Mouse (Mus musculus): ENCODE measurements at regions not wholly inside any gene's neighbourhood (a gene's known extent, or its start where the extent isn't known, plus 50 kb on each side); places are given as distances from the start of the nearest gene placed in this dataset.
A peak's percentile ranks its signal among the peaks of the same experiment; 100 is the strongest.

DNA sequence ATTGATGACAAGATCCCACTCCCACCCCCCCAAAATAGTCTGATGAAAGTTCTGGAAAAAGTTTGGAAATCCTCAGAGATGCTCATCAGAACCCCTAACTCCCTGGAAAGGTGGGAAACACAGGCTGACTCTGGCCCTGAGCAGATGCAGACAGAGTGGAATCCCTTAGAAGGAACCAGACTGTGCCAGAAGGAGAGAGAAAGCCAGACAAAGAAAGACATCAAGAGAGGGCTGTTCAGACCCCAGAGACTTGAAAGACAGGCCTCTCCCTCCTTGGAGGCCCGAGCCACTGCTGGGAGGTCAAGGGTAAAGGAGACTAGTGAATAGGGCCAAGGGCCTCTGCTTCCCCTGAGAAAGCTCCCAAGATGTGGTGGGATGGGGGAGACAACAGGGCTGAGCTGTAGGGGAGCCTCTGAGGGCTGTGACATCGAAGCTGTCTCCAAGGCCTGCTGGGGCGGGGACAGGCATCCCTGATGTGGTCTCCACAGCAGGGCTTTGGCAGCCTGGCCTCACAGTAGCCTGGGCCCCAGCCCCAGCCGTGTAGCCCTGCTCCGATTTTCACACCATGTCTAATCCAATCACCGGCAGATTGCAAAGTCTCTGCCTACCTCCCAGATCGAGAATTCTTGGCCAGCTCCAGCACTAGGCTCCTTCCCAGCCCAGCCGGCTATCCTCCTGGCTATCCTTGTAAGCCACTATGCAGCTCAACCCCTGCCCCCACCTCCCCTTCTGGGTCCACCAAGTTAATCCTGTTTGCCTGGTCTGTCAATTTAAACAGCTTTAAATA is 83.5 kb upstream of the Parp11 start:
- H3K36me3 ChIP-seq (replicated peaks): no peaks in the 10 kb centered on the region
- H3K27me3 ChIP-seq: 0 out of 2 replicates have a peak, but pooled peaks cover 10% of the 10 kb centered on the region
- H3K4me3 ChIP-seq (replicated peaks): no peak overlapping the region
- no peaks in the 10 kb centered on the region for H3K9me3 ChIP-seq
- H3K27ac ChIP-seq: peak overlapping the region; percentile 79
- H3K9ac ChIP-seq: 0 out of 2 replicates have a peak overlapping the region, but pooled peaks have one; percentile 21
- WGBS: 7% methylated on average over 8 of the region's 8 CpGs
- peak; percentile 77 for ATAC-seq (ENCODE audit: low FRiP score)
- H3K4me2 ChIP-seq: no peak overlapping the region
- H3K4me1 ChIP-seq: peaks cover 50% of the 10 kb centered on the region

DNA sequence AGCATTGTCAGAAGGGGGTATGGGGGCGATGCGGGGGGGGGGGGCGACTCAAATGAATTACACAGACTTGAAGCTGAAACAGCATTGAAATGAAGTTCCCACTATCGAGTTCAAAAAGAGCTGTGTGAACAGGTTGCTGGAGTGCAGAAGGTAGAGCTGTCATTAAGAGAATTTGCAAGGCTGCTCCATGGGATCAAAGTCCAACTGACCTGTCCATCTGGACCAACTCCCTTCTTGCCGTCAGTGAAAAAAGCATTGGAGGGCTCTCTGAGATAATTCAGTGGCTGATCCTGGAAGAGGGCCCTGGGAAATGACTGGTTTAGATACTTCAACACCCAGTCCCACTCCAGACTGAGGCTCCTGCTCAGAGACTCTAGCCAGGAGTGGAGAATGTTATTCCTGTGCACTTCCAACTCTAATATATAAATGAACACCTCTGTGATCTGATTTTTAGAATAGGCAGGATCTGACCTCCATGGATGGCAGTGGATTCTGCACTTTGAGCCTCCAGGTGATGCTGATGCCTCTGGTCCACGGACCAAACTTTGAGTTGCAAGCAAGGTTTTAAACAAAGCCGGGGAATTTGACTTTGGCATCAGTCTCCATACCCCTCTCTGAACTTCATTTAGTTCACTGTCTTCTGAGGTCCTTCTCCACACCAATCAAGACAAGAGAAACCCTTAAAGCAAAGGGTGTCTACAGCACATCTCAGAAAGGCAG is 82.6 kb upstream of the Parp11 start:
- peaks cover 46% of the 10 kb centered on the region for H3K4me1 ChIP-seq
- no peaks in the 10 kb centered on the region for H3K36me3 ChIP-seq (replicated peaks)
- WGBS: 25% methylated on average over 7 of the region's 7 CpGs
- no peak; the same call in 1 of the 2 replicates for ATAC-seq (ENCODE audit: low FRiP score)
- no peak overlapping the region for H3K4me2 ChIP-seq
- no peak overlapping the region for H3K4me3 ChIP-seq (replicated peaks)
- H3K9me3 ChIP-seq: no peaks in the 10 kb centered on the region
- 0 out of 2 replicates have a peak overlapping the region, but pooled peaks have one; percentile 21 for H3K9ac ChIP-seq
- 0 out of 2 replicates have a peak, but pooled peaks cover 10% of the 10 kb centered on the region for H3K27me3 ChIP-seq
- peak overlapping the region; percentile 79; the same call in 1 of the 2 replicates for H3K27ac ChIP-seq

DNA sequence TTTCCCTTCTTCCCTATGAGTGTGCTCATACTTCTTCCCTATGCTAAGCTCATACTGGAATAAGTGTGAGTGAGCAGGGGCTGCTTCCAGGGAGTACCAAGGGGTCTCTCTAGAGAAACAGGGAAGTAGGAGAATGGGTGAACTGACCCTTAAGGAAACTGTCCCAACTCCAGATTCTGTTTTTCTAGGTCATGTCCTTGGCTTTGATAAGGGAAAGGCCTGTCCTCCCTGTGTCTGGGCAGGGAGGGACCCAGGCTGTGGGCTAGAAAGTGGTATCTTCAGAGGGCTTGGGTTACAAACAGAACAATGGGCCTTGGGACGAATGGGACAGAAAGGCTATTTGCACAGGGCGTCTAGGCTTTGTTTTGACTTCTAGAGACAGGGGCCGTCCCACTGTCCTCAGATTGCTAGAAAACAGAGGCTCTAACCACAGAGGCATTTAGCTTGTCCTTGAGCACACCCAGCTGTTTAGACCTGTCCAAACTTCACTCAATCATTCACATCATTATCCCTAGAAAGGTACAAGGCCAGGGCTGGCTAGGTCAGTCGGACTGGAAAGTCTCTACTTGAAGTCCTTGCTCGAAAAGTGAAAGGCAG is 82.0 kb upstream of the Parp11 start:
- H3K4me3 ChIP-seq (replicated peaks): no peak overlapping the region
- H3K4me1 ChIP-seq: peaks cover 42% of the 10 kb centered on the region
- no peak overlapping the region for H3K4me2 ChIP-seq
- no peak overlapping the region for H3K27ac ChIP-seq
- no peaks in the 10 kb centered on the region for H3K36me3 ChIP-seq (replicated peaks)
- ATAC-seq (ENCODE audit: low FRiP score): no peak
- H3K9me3 ChIP-seq: no peaks in the 10 kb centered on the region
- H3K9ac ChIP-seq: no peak overlapping the region
- 0 out of 2 replicates have a peak, but pooled peaks cover 10% of the 10 kb centered on the region for H3K27me3 ChIP-seq
- 38% methylated on average over 5 of the region's 5 CpGs for WGBS

DNA sequence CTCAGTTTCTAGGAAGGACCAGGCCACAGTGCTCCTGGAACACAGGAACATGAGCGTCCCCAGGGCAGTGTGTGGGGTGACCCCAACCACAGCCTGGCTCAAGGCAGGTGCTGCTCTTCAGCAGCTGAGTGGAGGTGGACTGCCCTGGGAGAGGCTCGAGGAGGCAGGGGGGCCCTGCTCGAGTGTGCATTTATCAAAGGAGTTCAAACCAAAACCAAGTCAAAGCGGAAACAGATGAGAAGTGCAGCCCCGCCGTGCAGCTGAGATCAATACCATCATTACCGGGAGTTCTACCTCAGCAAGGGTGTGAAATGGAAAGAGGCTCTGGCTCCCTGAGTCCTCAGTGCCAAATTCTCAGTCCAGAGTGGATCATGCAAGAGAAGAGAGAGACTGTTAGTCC is 81.4 kb upstream of the Parp11 start:
- 57% methylated on average over 7 of the region's 7 CpGs for WGBS
- Histone ChIP-seq H3K4me1 (peaks cover 40% of the 10 kb centered on the region), H3K36me3 (replicated peaks) (no peaks in the 10 kb centered on the region), H3K4me3 (replicated peaks) (no peak overlapping the region), H3K9me3 (no peaks in the 10 kb centered on the region), H3K27ac (no peak overlapping the region), H3K27me3 (0 out of 2 replicates have a peak, but pooled peaks cover 10% of the 10 kb centered on the region), H3K4me2 (no peak overlapping the region), H3K9ac (no peak overlapping the region)
- no peak for ATAC-seq (ENCODE audit: low FRiP score)

DNA sequence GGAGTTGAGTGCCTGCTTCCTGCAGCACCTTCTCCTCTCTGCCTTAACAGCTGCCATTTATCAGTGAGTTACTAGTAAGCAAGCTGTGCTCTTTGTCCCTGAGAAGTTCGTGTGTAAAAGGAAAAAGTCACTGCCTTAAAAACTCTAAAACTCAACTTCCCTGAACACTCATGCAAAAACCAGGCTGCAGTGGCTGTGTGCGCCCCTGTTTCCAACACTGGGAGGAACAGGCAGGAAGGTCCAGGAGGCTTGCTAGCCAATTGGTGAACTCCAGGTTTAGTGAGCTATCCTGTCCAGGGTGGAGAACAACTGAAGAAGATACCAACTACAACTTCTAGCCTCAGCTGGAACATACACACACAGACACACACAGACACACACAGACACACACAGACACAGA is 81.0 kb upstream of the Parp11 start:
- Histone ChIP-seq H3K4me3 (replicated peaks) (no peak overlapping the region), H3K4me1 (peaks cover 40% of the 10 kb centered on the region), H3K9ac (no peak overlapping the region), H3K27me3 (0 out of 2 replicates have a peak, but pooled peaks cover 10% of the 10 kb centered on the region), H3K36me3 (replicated peaks) (no peaks in the 10 kb centered on the region), H3K9me3 (no peaks in the 10 kb centered on the region), H3K27ac (no peak overlapping the region), H3K4me2 (no peak overlapping the region)
- 72% methylated on average over 2 of the region's 2 CpGs for WGBS
- ATAC-seq (ENCODE audit: low FRiP score): no peak

DNA sequence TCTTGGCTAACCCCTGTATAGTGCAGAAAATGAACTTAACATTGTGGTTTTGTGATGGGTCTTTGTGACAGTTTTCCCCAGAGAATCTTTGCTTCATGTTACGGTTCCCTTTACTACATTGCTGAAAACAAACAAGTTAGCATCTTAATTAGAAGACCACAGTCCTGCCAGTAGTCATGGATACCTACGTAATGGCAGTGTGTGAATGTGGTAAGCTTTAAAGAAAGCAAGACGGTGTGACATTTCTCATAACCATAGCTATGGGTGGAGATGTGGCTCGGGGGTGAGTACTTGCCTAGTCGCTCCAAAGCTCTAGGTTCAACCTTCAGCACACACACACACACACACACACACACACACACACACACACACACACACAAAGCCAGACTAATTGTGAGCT is 73.6 kb upstream of the Parp11 start:
- Histone ChIP-seq H3K4me3 (replicated peaks) (no peak overlapping the region), H3K27me3 (no peaks in the 10 kb centered on the region), H3K4me2 (no peak overlapping the region), H3K36me3 (replicated peaks) (no peaks in the 10 kb centered on the region), H3K9me3 (no peaks in the 10 kb centered on the region), H3K27ac (no peak overlapping the region), H3K9ac (no peak overlapping the region), H3K4me1 (peaks cover 23% of the 10 kb centered on the region)
- ATAC-seq (ENCODE audit: low FRiP score): no peak
- 63% methylated on average over 5 of the region's 5 CpGs for WGBS

DNA sequence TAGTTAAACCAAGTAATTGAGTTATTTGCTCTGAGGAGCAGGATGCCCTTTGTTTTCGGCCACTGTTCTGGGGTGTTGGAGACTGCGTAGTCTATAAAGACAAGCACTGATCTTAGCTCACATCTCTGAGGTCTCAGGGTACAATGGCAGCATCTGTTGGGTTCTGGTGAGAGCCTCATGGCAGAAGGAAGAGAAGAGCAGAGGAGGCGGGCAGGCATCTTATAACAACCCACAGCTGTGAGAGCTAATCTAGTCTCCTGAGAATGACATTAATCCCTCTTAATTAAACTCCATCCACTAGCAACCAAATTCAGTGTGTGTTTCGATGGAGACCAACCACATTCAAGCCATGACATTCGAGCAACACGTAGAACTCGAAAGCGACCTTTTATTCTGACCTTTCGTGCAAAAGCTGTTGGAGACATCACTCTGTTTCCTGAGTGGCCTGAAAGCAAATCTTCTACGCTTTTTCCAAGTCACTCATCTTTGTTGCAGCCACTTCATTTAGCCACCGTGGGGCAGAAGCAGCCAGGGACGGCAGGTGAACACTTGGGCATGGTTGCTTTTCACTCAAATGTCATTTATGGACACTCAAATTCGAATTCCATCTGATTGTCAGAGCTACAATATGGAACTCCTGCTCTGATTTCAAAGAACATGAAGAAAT is 72.7 kb upstream of the Parp11 start:
- Histone ChIP-seq H3K27ac (peak overlapping the region; percentile 16; the same call in 1 of the 2 replicates), H3K4me3 (replicated peaks) (no peak overlapping the region), H3K9ac (no peak overlapping the region), H3K4me1 (peaks cover 26% of the 10 kb centered on the region), H3K36me3 (replicated peaks) (no peaks in the 10 kb centered on the region), H3K27me3 (no peaks in the 10 kb centered on the region), H3K4me2 (no peak overlapping the region), H3K9me3 (no peaks in the 10 kb centered on the region)
- ATAC-seq (ENCODE audit: low FRiP score): peak; percentile 53; the same call in 1 of the 2 replicates
- WGBS: 52% methylated on average over 13 of the region's 13 CpGs

DNA sequence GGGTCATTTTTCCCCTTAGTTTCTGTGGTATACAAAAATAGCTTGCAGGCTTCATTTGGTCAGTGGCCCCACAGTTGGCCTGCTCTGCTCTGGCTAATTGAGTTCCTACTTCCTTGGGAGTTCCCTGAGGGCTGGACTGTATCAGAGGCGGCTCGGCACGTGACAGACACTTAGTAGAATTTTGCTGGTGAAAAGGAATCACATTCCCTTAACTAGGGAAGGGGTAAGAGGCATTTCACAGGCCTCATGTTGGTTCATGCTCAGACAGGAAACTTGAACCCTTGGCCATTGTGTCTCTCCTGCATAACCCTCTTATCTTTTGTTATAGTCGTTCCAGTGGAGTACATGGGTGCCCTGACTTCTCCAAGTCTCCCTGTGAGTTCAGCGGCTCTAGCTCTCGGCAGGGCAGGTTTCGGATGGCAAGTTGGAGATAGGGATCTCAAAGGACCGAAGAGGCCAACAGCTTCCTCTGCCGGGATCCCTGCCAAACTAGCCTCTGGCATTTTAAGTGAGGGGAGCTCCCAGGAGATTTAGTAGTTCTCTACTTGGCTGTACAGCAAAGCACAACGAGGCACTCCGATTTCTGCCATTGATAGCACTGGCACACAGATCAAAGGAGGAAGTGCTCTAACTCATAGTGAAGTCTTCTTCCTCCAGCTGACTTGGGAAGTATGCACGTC is 72.0 kb upstream of the Parp11 start:
- no peak for ATAC-seq (ENCODE audit: low FRiP score)
- H3K36me3 ChIP-seq (replicated peaks): no peaks in the 10 kb centered on the region
- H3K4me1 ChIP-seq: peaks cover 26% of the 10 kb centered on the region
- H3K9ac ChIP-seq: no peak overlapping the region
- no peak overlapping the region for H3K4me2 ChIP-seq
- no peak overlapping the region for H3K4me3 ChIP-seq (replicated peaks)
- no peaks in the 10 kb centered on the region for H3K9me3 ChIP-seq
- H3K27me3 ChIP-seq: no peaks in the 10 kb centered on the region
- 77% methylated on average over 12 of the region's 12 CpGs for WGBS
- 0 out of 2 replicates have a peak overlapping the region, but pooled peaks have one; percentile 1 for H3K27ac ChIP-seq

DNA sequence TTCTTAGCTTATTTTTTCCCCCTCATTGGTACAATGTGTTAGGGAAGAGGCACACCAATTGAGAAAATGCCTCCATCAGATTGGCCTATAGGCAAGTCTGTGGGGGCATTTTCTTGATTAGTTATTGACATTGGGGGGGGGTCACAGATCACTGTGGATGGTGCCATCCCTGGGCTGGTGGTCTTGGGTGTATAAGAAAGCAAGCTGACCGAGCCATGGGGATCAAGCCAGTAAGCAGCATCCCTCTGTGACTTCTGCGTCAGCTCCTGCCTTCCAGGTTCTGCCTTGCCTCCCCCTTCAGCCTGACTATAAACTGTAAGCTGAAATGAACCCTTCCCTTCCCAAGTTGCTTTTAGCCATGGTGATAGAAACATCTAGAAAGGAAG is 71.5 kb upstream of the Parp11 start:
- Histone ChIP-seq H3K27ac (no peak overlapping the region), H3K4me1 (peaks cover 26% of the 10 kb centered on the region), H3K4me3 (replicated peaks) (no peak overlapping the region), H3K27me3 (no peaks in the 10 kb centered on the region), H3K36me3 (replicated peaks) (no peaks in the 10 kb centered on the region), H3K9me3 (no peaks in the 10 kb centered on the region), H3K4me2 (no peak overlapping the region), H3K9ac (no peak overlapping the region)
- WGBS: 86% methylated on average over 2 of the region's 2 CpGs
- ATAC-seq (ENCODE audit: low FRiP score): no peak

DNA sequence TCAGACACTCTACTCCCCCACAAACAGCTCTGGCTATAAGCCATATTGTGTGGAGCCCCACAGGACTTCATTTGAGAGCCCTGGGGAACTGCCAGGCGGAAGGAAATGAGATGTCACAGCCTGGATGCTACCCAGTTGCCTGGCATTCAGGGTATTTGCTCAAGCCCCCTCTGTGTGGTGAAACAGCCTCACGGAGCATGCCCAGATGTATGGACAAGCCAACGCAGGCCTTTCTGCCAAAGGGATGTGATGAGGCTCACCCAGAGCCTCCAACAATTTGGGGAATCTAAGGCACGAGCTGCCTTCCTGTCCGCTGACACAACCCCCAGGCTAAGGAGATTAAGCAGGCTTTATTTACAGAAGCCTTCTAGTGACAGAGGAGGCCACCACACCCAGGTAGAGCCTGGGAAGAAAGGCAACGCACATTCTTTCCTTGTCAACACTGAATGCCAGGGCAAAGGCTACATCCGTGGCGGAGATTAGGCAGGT is 70.9 kb upstream of the Parp11 start:
- H3K4me1 ChIP-seq: peaks cover 26% of the 10 kb centered on the region
- no peaks in the 10 kb centered on the region for H3K27me3 ChIP-seq
- H3K9ac ChIP-seq: no peak overlapping the region
- no peaks in the 10 kb centered on the region for H3K36me3 ChIP-seq (replicated peaks)
- H3K9me3 ChIP-seq: no peaks in the 10 kb centered on the region
- H3K4me3 ChIP-seq (replicated peaks): no peak overlapping the region
- 63% methylated on average over 8 of the region's 8 CpGs for WGBS
- no peak overlapping the region for H3K4me2 ChIP-seq
- no peak overlapping the region for H3K27ac ChIP-seq
- no peak for ATAC-seq (ENCODE audit: low FRiP score)

DNA sequence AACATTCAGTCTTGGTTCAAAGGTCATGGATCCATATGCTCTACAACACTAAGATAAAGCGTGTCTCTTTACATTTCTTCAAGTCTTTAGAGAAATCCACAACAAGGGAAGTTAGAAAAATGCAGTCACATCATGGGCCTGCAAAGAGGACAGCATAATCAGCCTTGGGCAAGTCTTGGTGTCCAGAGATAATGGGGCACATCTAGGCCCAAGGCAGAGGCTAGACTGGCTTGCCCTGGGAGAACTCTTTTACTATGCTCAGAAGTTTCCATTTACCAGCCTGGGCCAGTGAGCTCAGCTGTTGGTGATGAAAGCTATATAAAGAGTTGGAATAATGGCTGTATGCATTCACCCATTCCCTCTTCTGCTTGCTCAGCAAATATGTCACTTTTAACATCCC is 67.9 kb upstream of the Parp11 start:
- H3K27ac ChIP-seq: no peak overlapping the region
- H3K9ac ChIP-seq: no peak overlapping the region
- H3K4me3 ChIP-seq (replicated peaks): no peak overlapping the region
- no peak overlapping the region for H3K4me2 ChIP-seq
- H3K9me3 ChIP-seq: no peaks in the 10 kb centered on the region
- ATAC-seq (ENCODE audit: low FRiP score): no peak
- peaks cover 24% of the 10 kb centered on the region for H3K4me1 ChIP-seq
- 94% methylated on average over 1 of the region's 1 CpGs for WGBS
- peaks cover 3% of the 10 kb centered on the region; the same call in 1 of the 2 replicates for H3K27me3 ChIP-seq
- no peaks in the 10 kb centered on the region for H3K36me3 ChIP-seq (replicated peaks)
